Mouse (Mus musculus) B cell, adult 67 days (primary cell): ENCODE measurements around the gene Opn1mw. TPM values are rescaled to one million over a fixed set of nuclear protein-coding genes. Genes with fewer than 3 reads are reported as not detected.

ENCODE experiments used
- total RNA-seq, 2 experiments: library from RNA; stranded (reverse); gene quantifications; 4 replicates each; pipeline ENCODE4 v1.2.4; 2023

Gene Opn1mw
- not detected for total RNA-seq

GRCm38 (mm10) chrX:74127164-74127563 lies at the start of gene Opn1mw:
Gene Opn1mw, plus strand, starts transcription at chrX:74127464.

GRCm38 (mm10) chrX:74135263-74135662 lies 8.0 kb downstream of the Opn1mw start, which contains the start of gene Mecp2:
Gene Mecp2, minus strand, starts transcription at chrX:74135363.

GRCm38 (mm10) chrX:74167738-74168137 lies 40.5 kb downstream of the Opn1mw start, which contains the start of gene Tex28:
Gene Tex28, minus strand, starts transcription at chrX:74167838.

GRCm38 (mm10) chrX:74176959-74177358 lies 49.7 kb downstream of the Opn1mw start, which contains the start of gene Tktl1:
Gene Tktl1, plus strand, starts transcription at chrX:74177259.

Other genes with a start within 250 kb of the Opn1mw start
- not detected for gene Avpr2, start 235.4 kb upstream of the Opn1mw start, total RNA-seq
- 10 to 100 TPM; 13.4 to 20.8 TPM for gene L1cam, start 231.4 kb upstream of the Opn1mw start, total RNA-seq
- 100 to 1,000 TPM; 363 to 422 TPM for gene Arhgap4, start 205.6 kb upstream of the Opn1mw start, total RNA-seq
- gene Naa10, start 205.5 kb upstream of the Opn1mw start, total RNA-seq, result 10 to 100 TPM; 71.0 to 72.1 TPM
- 10 to 100 TPM; 22.6 to 28.2 TPM for gene Renbp, start 196.6 kb upstream of the Opn1mw start, total RNA-seq
- gene Hcfc1, start 161.1 kb upstream of the Opn1mw start, total RNA-seq, result 100 to 1,000 TPM; 109 to 126 TPM
- gene Irak1, start 103.5 kb upstream of the Opn1mw start, total RNA-seq, result 100 to 1,000 TPM; 162 to 201 TPM
- gene Mecp2, start 7.9 kb downstream of the Opn1mw start, total RNA-seq, result 10 to 100 TPM; 49.9 to 61.6 TPM
- gene Tex28, start 40.4 kb downstream of the Opn1mw start, total RNA-seq, result not detected
- under 1 TPM in 1 of 2 experiments, not detected in 1; 0.36 TPM for gene Tktl1, start 49.8 kb downstream of the Opn1mw start, total RNA-seq
- gene Flna, start 122.4 kb downstream of the Opn1mw start, total RNA-seq, result 100 to 1,000 TPM; 521 to 524 TPM
- 10 to 100 TPM; 72.5 to 81.1 TPM for gene Emd, start 127.2 kb downstream of the Opn1mw start, total RNA-seq
- 100 to 1,000 TPM; 649 to 808 TPM for gene Rpl10, start 143.3 kb downstream of the Opn1mw start, total RNA-seq
- gene Taz, start 154.4 kb downstream of the Opn1mw start, total RNA-seq, result 100 to 1,000 TPM; 120 to 139 TPM
- gene Dnase1l1, start 154.9 kb downstream of the Opn1mw start, total RNA-seq, result 10 to 100 TPM; 18.5 to 21.2 TPM
- gene Atp6ap1, start 169.6 kb downstream of the Opn1mw start, total RNA-seq, result 100 to 1,000 TPM; 183 to 197 TPM
- 100 to 1,000 TPM; 302 to 378 TPM for gene Gdi1, start 177.5 kb downstream of the Opn1mw start, total RNA-seq
- 100 to 1,000 TPM; 101 to 105 TPM for gene Fam50a, start 185.6 kb downstream of the Opn1mw start, total RNA-seq
- gene Plxna3, start 201.6 kb downstream of the Opn1mw start, total RNA-seq, result 10 to 100 TPM; 13.4 to 14.8 TPM
- gene Lage3, start 226.2 kb downstream of the Opn1mw start, total RNA-seq, result 10 to 100 TPM; 26.8 to 27.2 TPM
- gene Ubl4a, start 245.8 kb downstream of the Opn1mw start, total RNA-seq, result 10 to 100 TPM; 28.9 to 33.8 TPM
- 10 to 100 TPM; 18.5 to 20.6 TPM for gene Slc10a3, start 245.9 kb downstream of the Opn1mw start, total RNA-seq